Mouse (Mus musculus) ES-E14 (cell line): ENCODE data around the gene Paqr7.

Source experiments
- CHD2 ChIP-seq: IDR thresholded peaks from 2 replicates; pipeline ENCODE4 v1.6.1; 2014; ENCODE audit warnings: mild to moderate bottlenecking, low read depth, low read length, inconsistent platforms
- HCFC1 ChIP-seq: IDR thresholded peaks from 2 replicates; pipeline ENCODE4 v1.6.1; 2012; ENCODE audit warnings: low read length, inconsistent platforms, borderline replicate concordance; ENCODE audit not compliant: insufficient read depth
- ZNF384 ChIP-seq: IDR thresholded peaks from 2 replicates; pipeline ENCODE4 v1.6.1; 2012; ENCODE audit warnings: low read depth, low read length, inconsistent platforms

DNA sequence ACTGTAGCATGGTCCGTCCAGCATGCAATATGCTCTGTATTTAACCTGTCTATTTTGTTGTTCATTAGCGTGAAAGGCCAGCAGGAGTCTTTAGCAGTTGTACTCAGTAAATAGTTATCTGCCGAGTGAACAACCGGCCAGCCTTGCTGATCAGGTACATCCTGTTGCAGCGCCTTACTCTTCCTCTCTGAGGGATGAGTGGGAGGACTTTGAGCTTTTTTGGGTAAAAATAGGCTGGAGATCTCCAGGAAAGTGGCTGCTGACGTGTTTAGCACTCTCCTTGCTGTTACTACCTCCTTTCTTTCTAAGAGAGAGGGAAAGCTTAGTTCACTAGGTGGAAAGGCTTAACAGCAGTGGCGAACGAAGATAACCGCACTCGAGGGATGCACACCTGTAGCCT, 21.2 kb downstream of the Paqr7 start:
- TF ChIP-seq ZNF384 = no peak
- TF ChIP-seq HCFC1 = no peak
- no peak for TF ChIP-seq CHD2
